Mouse (Mus musculus) bone marrow macrophage, adult 2 months (primary cell): ENCODE data around the gene Tsc22d2.

Experiments
- CTCF ChIP-seq: IDR thresholded peaks from 2 replicates; pipeline ENCODE4 v1.5.1; 2012; ENCODE audit warnings: low read depth, mild to moderate bottlenecking, low read length, moderate library complexity
- POLR2A ChIP-seq: IDR thresholded peaks from 2 replicates; pipeline ENCODE4 v1.6.1; 2012; ENCODE audit warnings: mild to moderate bottlenecking, low read depth, low read length, borderline replicate concordance

GRCm38 (mm10) chr3:58413671-58414070 is 844 bp upstream of the Tsc22d2 start:
- TF ChIP-seq CTCF = no peak
- no peak for TF ChIP-seq POLR2A
